In the genomic region with DNA sequence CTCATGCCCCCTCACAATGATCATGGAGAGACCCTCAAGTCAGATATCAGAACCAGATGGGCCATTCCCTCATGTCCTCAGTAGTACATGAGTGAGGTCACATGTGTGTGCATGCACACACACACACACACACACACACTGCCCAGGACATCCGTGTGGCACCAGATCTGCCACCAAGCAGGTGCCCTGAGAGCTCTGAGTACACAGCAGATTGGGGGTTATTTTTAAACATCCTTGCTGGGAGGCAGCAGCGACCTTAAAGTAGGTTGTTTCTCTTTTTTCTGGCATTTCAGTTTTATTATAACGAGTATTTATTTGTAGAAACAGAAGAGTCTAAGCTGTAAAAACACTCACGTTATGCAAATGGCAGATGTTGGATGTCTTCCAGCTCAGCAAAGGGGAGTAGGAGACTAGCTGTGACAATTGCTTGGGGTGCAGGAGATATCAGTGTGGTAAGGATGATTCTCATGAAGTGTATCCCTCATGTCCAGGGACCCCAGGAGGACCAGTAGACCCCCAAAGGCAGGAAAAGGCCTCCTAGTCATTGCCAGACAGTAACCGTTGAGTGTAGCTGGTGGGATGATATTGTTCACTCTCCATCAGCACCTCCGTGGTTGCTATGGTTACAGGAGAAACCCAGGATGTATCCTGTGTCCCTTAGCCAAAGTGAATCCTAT, we compare ENCODE assay signal across 16 mouse cellular contexts. TPM values are rescaled to one million over a fixed set of nuclear protein-coding genes. Genes with fewer than 3 reads are reported as not detected.
DNase-seq lines count a peak whose midpoint lies in the region; ATAC-seq and TF ChIP-seq lines count a peak whose summit lies in the region.
"Had no signal": no experiment of that assay in that cellular context is flagged by ENCODE, and none has a peak within 500 bp of the region (broad histone marks: within the 10 kb centered on the region; RNA-seq: fewer than 3 reads in every experiment).

No protein-coding gene starts in this region.

- TF ChIP-seq CTCF in brain, embryonic 14.5 days (IDR thresholded peaks at IDR 0.05; ENCODE audit: borderline replicate concordance, extremely low read depth, insufficient read depth, insufficient read length), result no peak
- no peak for TF ChIP-seq CTCF in layer of hippocampus, adult 2 months (conservative IDR thresholded peaks at IDR 0.05)
- TF ChIP-seq CTCF in olfactory bulb, adult 2 months (IDR thresholded peaks at IDR 0.05; ENCODE audit: insufficient read depth, low read depth, low read length), result no peak
- TF ChIP-seq CTCF in liver, postnatal 0 days (IDR thresholded peaks at IDR 0.05; ENCODE audit: low read depth), result no peak

- no peak overlapping the region for H3K9ac ChIP-seq in liver, postnatal 0 days (replicated peaks)

- no peak for TF ChIP-seq EP300 in liver, postnatal 0 days (IDR thresholded peaks at IDR 0.05; ENCODE audit: low read depth)

- peak; percentile 8 to 9 for DNase-seq in cerebellum, adult 18-20 months
- no peak for DNase-seq in cerebellum, postnatal 4 days (ENCODE audit: low spot score in 2 of 2)
- peak; percentile 67 for DNase-seq in brain, embryonic 14.5 days (ENCODE audit: low read depth)
- DNase-seq in layer of hippocampus, adult 2 months (ENCODE audit: low spot score in 2 of 2), result peak; percentile 51 to 68
- no peak for DNase-seq in liver, postnatal 0 days
- DNase-seq in kidney, adult 18-20 months, result no peak
- DNase-seq in ovary, postnatal 36 days (ENCODE audit: low spot score), result no peak
- DNase-seq: adrenal gland, postnatal 14 days; embryo, embryonic 11 days; lung, postnatal 14 days; thymus, postnatal 4 days had no signal

- no peak for TF ChIP-seq POLR2A in brain, embryonic 14.5 days (IDR thresholded peaks at IDR 0.05; ENCODE audit: borderline replicate concordance, extremely low read depth, insufficient read depth, insufficient read length, poor library complexity, severe bottlenecking)
- TF ChIP-seq POLR2A in olfactory bulb, adult 2 months (IDR thresholded peaks at IDR 0.05; ENCODE audit: insufficient read depth, low read depth, low read length), result no peak

- no peaks in the 10 kb centered on the region for H3K27me3 ChIP-seq in liver, postnatal 0 days (ENCODE audit: insufficient read depth, low read length)

- H3K36me3 ChIP-seq in liver, postnatal 0 days (replicated peaks; ENCODE audit: insufficient read depth, low read length), result no peaks in the 10 kb centered on the region

- no peak overlapping the region for H3K4me3 ChIP-seq in layer of hippocampus, adult 2 months
- no peak overlapping the region for H3K4me3 ChIP-seq in olfactory bulb, adult 2 months (ENCODE audit: insufficient read depth, low read depth, low read length)
- no peak overlapping the region for H3K4me3 ChIP-seq in liver, postnatal 0 days (ENCODE audit: low read depth, low read length)

- no peak overlapping the region for H3K4me2 ChIP-seq in liver, postnatal 0 days (ENCODE audit: low read depth, low read length)

- peak overlapping the region; percentile 86 for H3K27ac ChIP-seq in layer of hippocampus, adult 2 months
- peak overlapping the region; percentile 42; the same call in 1 of the 2 replicates for H3K27ac ChIP-seq in olfactory bulb, adult 2 months (ENCODE audit: insufficient read depth, low read depth, low read length)
- no peak overlapping the region for H3K27ac ChIP-seq in liver, postnatal 0 days (ENCODE audit: low read depth)

- ATAC-seq in liver, postnatal 0 days, result no peak
- ATAC-seq: intestine, embryonic 16.5 days had no signal

- WGBS in olfactory bulb, adult 2 months, result 23% methylated on average over 6 of the region's 6 CpGs
- 56% methylated on average over 6 of the region's 6 CpGs for WGBS in liver, postnatal 0 days (ENCODE audit: insufficient replicate concordance)

- no peaks in the 10 kb centered on the region for H3K9me3 ChIP-seq in liver, postnatal 0 days (ENCODE audit: low read length)

- peaks cover 17% of the 10 kb centered on the region for H3K4me1 ChIP-seq in olfactory bulb, adult 2 months (ENCODE audit: control insufficient read depth, insufficient read depth, low read length)
- H3K4me1 ChIP-seq in liver, postnatal 0 days (ENCODE audit: insufficient read depth), result no peaks in the 10 kb centered on the region

RNA-seq across cellular contexts. Expression of gene Gpr12, which starts 40.7 kb away (rescaled TPM):
- polyA plus RNA-seq in brain, embryonic 14.5 days (2012; rRNA removed), result 17.9 and 19.2 TPM in 2 replicates
- total RNA-seq in layer of hippocampus, adult 2 months (2021), result 10 to 100 TPM; 37.1 to 45.2 TPM
- not detected in 2 replicates for polyA plus RNA-seq in olfactory bulb, adult 2 months (2012; ENCODE audit: insufficient read depth, insufficient read length, low replicate concordance, missing spikeins)
- 0.26 and 0.41 TPM in 2 replicates for polyA plus RNA-seq in liver, postnatal 0 days (2015; fragmentation: Nextera tagmentation; extraction: Ambion mirVana)
- total RNA-seq: gastrocnemius, adult 18-20 months; MEL had no signal
- polyA plus RNA-seq: heart, embryonic 16.5 days; intestine, embryonic 16.5 days had no signal

Comparison
In these comparisons a context has a peak if more than half of its experiments do, and no peak if none do; other contexts are left out.
1. DNase-seq: peak in cerebellum, adult 18-20 months (2 of 2), brain, embryonic 14.5 days (single experiment) and layer of hippocampus, adult 2 months (2 of 2); none in cerebellum, postnatal 4 days (0 of 2), liver, postnatal 0 days (single experiment), kidney, adult 18-20 months (single experiment) and ovary, postnatal 36 days (single experiment).
2. RNA of gene Gpr12, which starts 40.7 kb away (polyA plus RNA-seq): 17.9 to 19.2 TPM in brain, embryonic 14.5 days; 0.26 to 0.41 TPM in liver, postnatal 0 days and not detected in olfactory bulb, adult 2 months; every median in the first group is over 10 times any median in the second.